Comparison of ENCODE assay signal across 14 mouse cellular contexts in genomic region chr11:4228463-4228862, GRCm38 (mm10). TPM values are rescaled to one million over a fixed set of nuclear protein-coding genes. Genes with fewer than 3 reads are reported as not detected.
DNase-seq lines count a peak whose midpoint lies in the region; ATAC-seq and TF ChIP-seq lines count a peak whose summit lies in the region.
"Had no signal": no experiment of that assay in that cellular context is flagged by ENCODE, and none has a peak within 500 bp of the region (broad histone marks: within the 10 kb centered on the region; RNA-seq: fewer than 3 reads in every experiment).

No protein-coding gene starts in this region.

- H3K4me2 ChIP-seq in forebrain, postnatal 0 days (ENCODE audit: low read depth) = no peak overlapping the region
- no peak overlapping the region for H3K4me2 ChIP-seq in forebrain, embryonic 11.5 days (ENCODE audit: low read depth, low read length, severe bottlenecking)
- no peak overlapping the region for H3K4me2 ChIP-seq in liver, embryonic 11.5 days
- H3K4me2 ChIP-seq: limb, embryonic 12.5 days had no signal

- no peak overlapping the region for H3K27ac ChIP-seq in forebrain, postnatal 0 days (ENCODE audit: low read depth, low read length)
- no peak overlapping the region for H3K27ac ChIP-seq in forebrain, embryonic 11.5 days (ENCODE audit: low read depth, low read length)
- no peak overlapping the region for H3K27ac ChIP-seq in liver, adult 2 months (replicated peaks; ENCODE audit: insufficient read depth, low read depth, low read length)
- no peak overlapping the region for H3K27ac ChIP-seq in liver, embryonic 11.5 days (ENCODE audit: low read depth, low read length)
- H3K27ac ChIP-seq: limb, embryonic 12.5 days had no signal

- no peaks in the 10 kb centered on the region for H3K27me3 ChIP-seq in forebrain, postnatal 0 days (ENCODE audit: insufficient read depth, low read length)
- no peaks in the 10 kb centered on the region for H3K27me3 ChIP-seq in forebrain, embryonic 11.5 days (ENCODE audit: control insufficient read depth, insufficient read depth, low read length)
- no peaks in the 10 kb centered on the region for H3K27me3 ChIP-seq in liver, adult 2 months (ENCODE audit: control insufficient read depth, insufficient read depth, low read length)
- H3K27me3 ChIP-seq in liver, embryonic 11.5 days (replicated peaks; ENCODE audit: control insufficient read depth, insufficient read depth, low read length) = no peaks in the 10 kb centered on the region
- H3K27me3 ChIP-seq: Patski had no signal

- H3K79me2 ChIP-seq in liver, adult 2 months (ENCODE audit: control insufficient read depth, insufficient read depth, low read length) = no peaks in the 10 kb centered on the region

- no peak for TF ChIP-seq POLR2A in liver, adult 2 months (IDR thresholded peaks at IDR 0.05; ENCODE audit: extremely low read depth, insufficient read depth, low read length)

- peak; percentile 34 for DNase-seq in forebrain, postnatal 0 days
- no peak for DNase-seq in forebrain, embryonic 11.5 days (ENCODE audit: low spot score)
- peak; percentile 73 for DNase-seq in liver, adult 2 months (ENCODE audit: extremely low read depth, low read depth, low spot score)
- no peak for DNase-seq in liver, embryonic 11.5 days (ENCODE audit: low spot score)
- DNase-seq in cerebellum, adult 11-12 months = peak; percentile 92
- peak; percentile 72 for DNase-seq in gastrocnemius, postnatal 10 days
- DNase-seq in ovary, adult 18-20 months (ENCODE audit: low spot score) = no peak
- DNase-seq in neural tube, embryonic 10.5 days (ENCODE audit: extremely low spot score, low spot score) = no peak
- DNase-seq: lung, postnatal 36 days; right cerebral cortex, postnatal 4 days had no signal

- H3K9me3 ChIP-seq in forebrain, postnatal 0 days (ENCODE audit: low read length) = no peaks in the 10 kb centered on the region
- no peaks in the 10 kb centered on the region for H3K9me3 ChIP-seq in forebrain, embryonic 11.5 days (ENCODE audit: control insufficient read depth, low read length)
- H3K9me3 ChIP-seq in liver, embryonic 11.5 days (ENCODE audit: control insufficient read depth, low read length) = no peaks in the 10 kb centered on the region
- H3K9me3 ChIP-seq: limb, embryonic 12.5 days had no signal

- no peak overlapping the region for H3K9ac ChIP-seq in forebrain, postnatal 0 days
- H3K9ac ChIP-seq in forebrain, embryonic 11.5 days (ENCODE audit: low read length) = no peak overlapping the region
- H3K9ac ChIP-seq in liver, adult 2 months (ENCODE audit: low read depth, low read length) = no peak overlapping the region
- no peak overlapping the region for H3K9ac ChIP-seq in liver, embryonic 11.5 days (ENCODE audit: low read depth, low read length)
- H3K9ac ChIP-seq: limb, embryonic 12.5 days had no signal

- 36% methylated on average over 8 of the region's 8 CpGs for WGBS in forebrain, postnatal 0 days
- 62% methylated on average over 8 of the region's 8 CpGs for WGBS in forebrain, embryonic 11.5 days
- 22% methylated on average over 8 of the region's 8 CpGs for WGBS in liver, adult 2 months
- 56% methylated on average over 8 of the region's 8 CpGs for WGBS in liver, embryonic 11.5 days

- TF ChIP-seq CTCF in forebrain, postnatal 0 days (IDR thresholded peaks at IDR 0.05; ENCODE audit: low read depth) = no peak
- TF ChIP-seq CTCF in liver, adult 2 months (IDR thresholded peaks at IDR 0.05; ENCODE audit: low read depth, low read length) = no peak

- H3K4me3 ChIP-seq in forebrain, postnatal 0 days (ENCODE audit: low read depth, low read length) = no peak overlapping the region
- H3K4me3 ChIP-seq in forebrain, embryonic 11.5 days (ENCODE audit: low read depth, low read length) = no peak overlapping the region
- no peak overlapping the region for H3K4me3 ChIP-seq in liver, adult 2 months (ENCODE audit: insufficient read depth, low read depth, low read length)
- H3K4me3 ChIP-seq in liver, embryonic 11.5 days (ENCODE audit: low read depth, low read length) = no peak overlapping the region
- H3K4me3 ChIP-seq: limb, embryonic 12.5 days had no signal

- ATAC-seq in forebrain, postnatal 0 days = peak; percentile 56
- no peak for ATAC-seq in forebrain, embryonic 11.5 days (replicated peaks; ENCODE audit: low FRiP score)
- no peak for ATAC-seq in liver, embryonic 11.5 days (replicated peaks; ENCODE audit: low FRiP score)
- ATAC-seq: Patski had no signal

- no peaks in the 10 kb centered on the region for H3K4me1 ChIP-seq in forebrain, postnatal 0 days (ENCODE audit: insufficient read depth)
- no peaks in the 10 kb centered on the region for H3K4me1 ChIP-seq in forebrain, embryonic 11.5 days (replicated peaks; ENCODE audit: control insufficient read depth, insufficient read depth, low read length)
- H3K4me1 ChIP-seq in liver, adult 2 months (ENCODE audit: control insufficient read depth, insufficient read depth, low read length) = peaks cover 4% of the 10 kb centered on the region; the same call in 1 of the 2 replicates
- H3K4me1 ChIP-seq in liver, embryonic 11.5 days (replicated peaks; ENCODE audit: control insufficient read depth, insufficient read depth, low read length) = peaks cover 18% of the 10 kb centered on the region

- no peaks in the 10 kb centered on the region for H3K36me3 ChIP-seq in forebrain, postnatal 0 days (ENCODE audit: insufficient read depth)
- H3K36me3 ChIP-seq in forebrain, embryonic 11.5 days (ENCODE audit: control insufficient read depth, insufficient read depth, low read length) = no peaks in the 10 kb centered on the region
- no peaks in the 10 kb centered on the region for H3K36me3 ChIP-seq in liver, adult 2 months (ENCODE audit: control insufficient read depth, insufficient read depth, low read length)
- no peaks in the 10 kb centered on the region for H3K36me3 ChIP-seq in liver, embryonic 11.5 days (ENCODE audit: control insufficient read depth, insufficient read depth, low read length)
- H3K36me3 ChIP-seq: limb, embryonic 12.5 days had no signal

RNA-seq across cellular contexts. Expression of gene Osm, which starts 7.8 kb away (rescaled TPM):
- total RNA-seq in forebrain, postnatal 0 days (2014; rRNA removed) = 0.05 TPM in 1 of 2 replicates, not detected in the other
- 0.13 and 0.14 TPM in 2 replicates for polyA plus RNA-seq in forebrain, postnatal 0 days (2015; fragmentation: Nextera tagmentation; extraction: Ambion mirVana)
- not detected in 2 replicates for polyA plus RNA-seq in forebrain, embryonic 11.5 days (2014; fragmentation: Nextera tagmentation; extraction: Ambion mirVana)
- 0.47 TPM in 1 of 2 replicates, not detected in the other for total RNA-seq in liver, adult 2 months (2014; rRNA removed)
- not detected in 2 replicates for polyA plus RNA-seq in liver, adult 2 months (2012; rRNA removed)
- 0.32 and 0.33 TPM in 2 replicates for polyA plus RNA-seq in liver, embryonic 11.5 days (2014; fragmentation: Nextera tagmentation; extraction: Ambion mirVana)
- total RNA-seq in gastrocnemius, postnatal 10 days (2021) = not detected
- polyA plus RNA-seq: limb, embryonic 12.5 days; neural tube, embryonic 11.5 days; Patski; testis, adult 2 months had no signal

RNA-seq across cellular contexts. Expression of gene Castor1, which starts 10.4 kb away (rescaled TPM):
- 5.0 and 6.9 TPM in 2 replicates for total RNA-seq in forebrain, postnatal 0 days (2014; rRNA removed)
- polyA plus RNA-seq in forebrain, postnatal 0 days (2015; fragmentation: Nextera tagmentation; extraction: Ambion mirVana) = 4.2 and 4.9 TPM in 2 replicates
- polyA plus RNA-seq in forebrain, embryonic 11.5 days (2014; fragmentation: Nextera tagmentation; extraction: Ambion mirVana) = 2.0 and 2.5 TPM in 2 replicates
- total RNA-seq in liver, adult 2 months (2014; rRNA removed) = 1.4 and 1.7 TPM in 2 replicates
- 2.3 and 2.5 TPM in 2 replicates for polyA plus RNA-seq in liver, adult 2 months (2012; rRNA removed)
- polyA plus RNA-seq in liver, embryonic 11.5 days (2014; fragmentation: Nextera tagmentation; extraction: Ambion mirVana) = 2.0 and 2.4 TPM in 2 replicates
- 1 to 10 TPM; 5.9 to 6.9 TPM for total RNA-seq in gastrocnemius, postnatal 10 days (2021)

RNA-seq across cellular contexts. Expression of gene Lif, which starts 28.9 kb away (rescaled TPM):
- total RNA-seq in forebrain, postnatal 0 days (2014; rRNA removed) = 0.08 and 0.43 TPM in 2 replicates
- polyA plus RNA-seq in forebrain, postnatal 0 days (2015; fragmentation: Nextera tagmentation; extraction: Ambion mirVana) = 0.05 and 0.22 TPM in 2 replicates
- polyA plus RNA-seq in forebrain, embryonic 11.5 days (2014; fragmentation: Nextera tagmentation; extraction: Ambion mirVana) = not detected in 2 replicates
- total RNA-seq in liver, adult 2 months (2014; rRNA removed) = not detected in 2 replicates
- 0.02 TPM in 2 replicates for polyA plus RNA-seq in liver, adult 2 months (2012; rRNA removed)
- 0.06 TPM in 1 of 2 replicates, not detected in the other for polyA plus RNA-seq in liver, embryonic 11.5 days (2014; fragmentation: Nextera tagmentation; extraction: Ambion mirVana)
- total RNA-seq in gastrocnemius, postnatal 10 days (2021) = under 1 TPM; 0.47 to 0.77 TPM
- polyA plus RNA-seq: neural tube, embryonic 11.5 days had no signal

RNA-seq across cellular contexts. Expression of gene Tbc1d10a, which starts 41.9 kb away (rescaled TPM):
- 41.9 and 42.0 TPM in 2 replicates for total RNA-seq in forebrain, postnatal 0 days (2014; rRNA removed)
- 33.1 and 37.6 TPM in 2 replicates for polyA plus RNA-seq in forebrain, postnatal 0 days (2015; fragmentation: Nextera tagmentation; extraction: Ambion mirVana)
- polyA plus RNA-seq in forebrain, embryonic 11.5 days (2014; fragmentation: Nextera tagmentation; extraction: Ambion mirVana) = 22.4 and 23.0 TPM in 2 replicates
- 23.4 and 23.6 TPM in 2 replicates for total RNA-seq in liver, adult 2 months (2014; rRNA removed)
- polyA plus RNA-seq in liver, adult 2 months (2012; rRNA removed) = 18.5 and 22.9 TPM in 2 replicates
- 13.2 and 13.6 TPM in 2 replicates for polyA plus RNA-seq in liver, embryonic 11.5 days (2014; fragmentation: Nextera tagmentation; extraction: Ambion mirVana)
- total RNA-seq in gastrocnemius, postnatal 10 days (2021) = 1 to 10 TPM; 6.1 to 8.2 TPM

Comparison
In these comparisons a context has a peak if more than half of its experiments do, and no peak if none do; other contexts are left out.
1. DNase-seq: peak in forebrain, postnatal 0 days (single experiment), liver, adult 2 months (single experiment), cerebellum, adult 11-12 months (single experiment) and gastrocnemius, postnatal 10 days (single experiment); none in forebrain, embryonic 11.5 days (single experiment), liver, embryonic 11.5 days (single experiment), ovary, adult 18-20 months (single experiment) and neural tube, embryonic 10.5 days (single experiment).